Mouse (Mus musculus) myocyte (in vitro differentiated cells): Measurements from ENCODE around the gene Sebox. TPM values are rescaled to one million over a fixed set of nuclear protein-coding genes. Genes with fewer than 3 reads are reported as not detected.

Experiments used
- H3K27me3 ChIP-seq: one replicate; pipeline ENCODE4 v1.6.1; 2011; ENCODE audit not compliant: control insufficient read depth, insufficient read depth, insufficient read length
- H3K36me3 ChIP-seq: one replicate; pipeline ENCODE4 v1.6.1; 2011; ENCODE audit not compliant: control insufficient read depth, insufficient read depth
- H3K4me2 ChIP-seq: one replicate; pipeline ENCODE4 v1.6.1; 2011; ENCODE audit warnings: low read depth, control low read depth
- H3K4me3 ChIP-seq: one replicate; pipeline ENCODE4 v1.5.1; 2011; ENCODE audit warnings: mild to moderate bottlenecking, control low read depth, moderate library complexity
- H3K79me2 ChIP-seq: one replicate; pipeline ENCODE4 v1.6.1; 2011; ENCODE audit not compliant: control insufficient read depth, insufficient read depth
- H3ac ChIP-seq: one replicate; pipeline ENCODE4 v1.6.1; 2011; ENCODE audit not compliant: control insufficient read depth, insufficient read length
- CEBPB ChIP-seq: IDR thresholded peaks from 2 replicates; pipeline ENCODE4 v1.6.1; 2011; ENCODE audit warnings: mild to moderate bottlenecking, moderate library complexity; ENCODE audit not compliant: poor library complexity, insufficient read depth, severe bottlenecking
- E2F4 ChIP-seq: IDR thresholded peaks from one replicate; pipeline ENCODE4 v1.6.1; 2011; ENCODE audit warnings: mild to moderate bottlenecking, control low read depth, moderate library complexity; ENCODE audit not compliant: insufficient read depth
- MAX ChIP-seq: IDR thresholded peaks from one replicate; pipeline ENCODE4 v1.6.1; 2011; ENCODE audit warnings: low read depth, mild to moderate bottlenecking, control low read depth
- MYOD1 ChIP-seq, 3 experiments: IDR thresholded peaks; one replicate each; pipeline ENCODE4 v1.6.1; 2011; ENCODE audit warnings: control low read depth in 2 of 3, low read depth in 2 of 3, mild to moderate bottlenecking in 2 of 3, moderate library complexity in 1 of 3; ENCODE audit not compliant: insufficient read length in 2 of 3, control insufficient read depth in 1 of 3
- MYOG ChIP-seq, 3 experiments: IDR thresholded peaks; one replicate each; pipeline ENCODE4 v1.6.1; 2011; ENCODE audit warnings: control low read depth in 2 of 3, low read depth in 2 of 3, mild to moderate bottlenecking in 2 of 3; ENCODE audit not compliant: insufficient read length in 2 of 3, control insufficient read depth in 1 of 3, insufficient read depth in 1 of 3
- POLR2A ChIP-seq: IDR thresholded peaks from one replicate; pipeline ENCODE4 v1.6.1; 2011; ENCODE audit warnings: low read depth, mild to moderate bottlenecking, control low read depth, moderate library complexity; ENCODE audit not compliant: insufficient read length
- POLR2AphosphoS2 ChIP-seq: IDR thresholded peaks from one replicate; pipeline ENCODE4 v1.6.1; 2011; ENCODE audit warnings: low read depth, control low read depth; ENCODE audit not compliant: insufficient read length
- REST ChIP-seq: IDR thresholded peaks from one replicate; pipeline ENCODE4 v1.6.1; 2011; ENCODE audit warnings: mild to moderate bottlenecking, control low read depth, moderate library complexity; ENCODE audit not compliant: insufficient read depth, insufficient read length
- SRF ChIP-seq: IDR thresholded peaks from one replicate; pipeline ENCODE4 v1.6.1; 2011; ENCODE audit warnings: low read depth; ENCODE audit not compliant: control insufficient read depth, insufficient read length
- TCF12 ChIP-seq: IDR thresholded peaks from one replicate; pipeline ENCODE4 v1.6.1; 2011; ENCODE audit warnings: mild to moderate bottlenecking, control low read depth; ENCODE audit not compliant: poor library complexity, insufficient read depth, severe bottlenecking
- TCF3 ChIP-seq: IDR thresholded peaks from one replicate; pipeline ENCODE4 v1.6.1; 2011; ENCODE audit warnings: low read depth, control low read depth; ENCODE audit not compliant: insufficient read length
- USF1 ChIP-seq: IDR thresholded peaks from one replicate; pipeline ENCODE4 v1.6.1; 2011; ENCODE audit warnings: low read depth, mild to moderate bottlenecking, control low read depth, moderate library complexity
- polyA plus RNA-seq: library from polyadenylated mRNA; unstranded; fragments of >200 nt; fragmentation: generic; extraction: Trizol; gene quantifications from one replicate; pipeline ENCODE4 v1.2.1, GENCODE M21; 2012; ENCODE audit warnings: missing spikeins

The Sebox gene
- polyA plus RNA-seq, 1 experiment, result not detected

DNA sequence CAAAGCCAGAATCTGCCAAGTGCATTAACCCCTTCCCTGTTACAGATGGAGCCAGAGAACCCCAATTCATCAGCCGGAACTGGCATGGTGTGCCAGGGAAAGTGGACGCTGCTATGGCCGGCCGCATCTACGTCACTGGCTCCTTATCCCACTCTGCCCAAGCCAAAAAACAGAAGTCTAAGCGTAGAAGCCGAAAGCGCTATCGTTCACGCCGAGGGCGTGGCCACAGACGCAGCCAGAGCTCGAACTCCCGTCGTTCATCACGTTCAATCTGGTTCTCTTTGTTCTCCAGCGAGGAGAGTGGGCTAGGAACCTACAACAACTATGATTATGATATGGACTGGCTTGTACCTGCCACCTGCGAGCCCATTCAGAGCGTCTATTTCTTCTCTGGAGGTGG is 1.7 kb upstream of the Sebox start:
- Histone ChIP-seq H3K79me2 (no peaks in the 10 kb centered on the region), H3ac (no peak overlapping the region)
- TF ChIP-seq E2F4 (no peak), MYOD1 (IDR thresholded peaks at IDR 0.05; ENCODE audit: control insufficient read depth in 1 of 3, insufficient read length in 2 of 3, low read depth in 2 of 3) (no peak), MYOG (IDR thresholded peaks at IDR 0.05; ENCODE audit: control insufficient read depth in 1 of 3, insufficient read depth in 1 of 3, insufficient read length in 2 of 3, low read depth in 2 of 3) (no peak), REST (no peak), SRF (no peak), CEBPB (no peak), TCF12 (no peak), USF1 (no peak), POLR2A (no peak), TCF3 (no peak), POLR2AphosphoS2 (no peak), MAX (no peak)

DNA sequence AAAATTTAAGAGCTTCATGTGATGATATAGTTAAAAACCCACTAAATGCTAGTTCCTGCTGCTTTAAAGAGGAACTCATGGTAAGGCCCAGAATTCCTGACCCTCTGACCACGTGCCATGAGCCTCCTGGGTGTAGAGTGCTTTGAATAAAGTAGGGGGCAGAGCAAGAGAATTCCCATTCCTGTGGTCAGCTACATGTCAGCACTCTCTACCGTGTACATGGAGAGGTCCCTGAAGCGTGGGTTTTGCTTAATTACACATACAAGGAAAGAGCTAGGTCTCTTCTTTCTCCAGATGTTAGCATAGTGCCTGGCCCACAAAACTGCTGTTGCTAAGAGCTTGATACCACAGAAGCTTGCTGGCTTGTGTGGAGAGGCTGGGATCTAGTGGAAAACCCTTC is 2.2 kb downstream of the Sebox start:
- no peak overlapping the region for H3K4me2 ChIP-seq
- H3K4me3 ChIP-seq, result no peak overlapping the region
- TF ChIP-seq USF1, result no peak
- H3K79me2 ChIP-seq, result no peaks in the 10 kb centered on the region
- no peak overlapping the region for H3ac ChIP-seq
- peaks cover 16% of the 10 kb centered on the region for H3K27me3 ChIP-seq
- peaks cover 16% of the 10 kb centered on the region for H3K36me3 ChIP-seq

More for the DNA sequence above, 1.7 kb upstream of the Sebox start:
- Histone ChIP-seq H3K4me2 (no peak overlapping the region), H3K36me3 (no peaks in the 10 kb centered on the region), H3K4me3 (no peak overlapping the region), H3K27me3 (peaks cover 28% of the 10 kb centered on the region)

DNA sequence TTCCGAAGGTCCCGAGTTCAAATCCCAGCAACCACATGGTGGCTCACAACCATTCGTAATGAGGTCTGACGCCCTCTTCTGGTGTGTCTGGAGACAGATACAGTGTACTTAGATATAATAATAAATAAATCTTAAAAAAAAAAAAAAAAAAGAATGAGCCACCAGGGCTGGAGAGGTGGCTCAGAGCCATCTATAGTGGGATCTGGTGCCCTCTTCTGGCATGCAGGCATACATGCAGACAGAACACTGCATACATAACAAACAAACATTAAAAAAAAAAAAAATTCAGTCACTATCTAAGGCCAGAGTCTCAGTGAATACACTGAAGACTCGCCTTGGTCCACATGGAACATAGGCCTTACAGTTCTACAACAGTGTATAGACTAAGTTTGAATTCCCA is 5.9 kb downstream of the Sebox start:
- no peaks in the 10 kb centered on the region for H3K27me3 ChIP-seq
- H3K36me3 ChIP-seq, result peaks cover 17% of the 10 kb centered on the region
- peaks cover 29% of the 10 kb centered on the region for H3K79me2 ChIP-seq
- H3K4me3 ChIP-seq, result no peak overlapping the region
- H3ac ChIP-seq, result no peak overlapping the region
- TF ChIP-seq CEBPB (no peak), SRF (no peak), MYOD1 (IDR thresholded peaks at IDR 0.05; ENCODE audit: control insufficient read depth in 1 of 3, insufficient read length in 2 of 3, low read depth in 2 of 3) (no peak), MAX (no peak), TCF3 (no peak), POLR2A (no peak), USF1 (no peak), POLR2AphosphoS2 (no peak), E2F4 (no peak), MYOG (IDR thresholded peaks at IDR 0.05; ENCODE audit: control insufficient read depth in 1 of 3, insufficient read depth in 1 of 3, insufficient read length in 2 of 3, low read depth in 2 of 3) (no peak), REST (no peak), TCF12 (no peak)
- no peak overlapping the region for H3K4me2 ChIP-seq

DNA sequence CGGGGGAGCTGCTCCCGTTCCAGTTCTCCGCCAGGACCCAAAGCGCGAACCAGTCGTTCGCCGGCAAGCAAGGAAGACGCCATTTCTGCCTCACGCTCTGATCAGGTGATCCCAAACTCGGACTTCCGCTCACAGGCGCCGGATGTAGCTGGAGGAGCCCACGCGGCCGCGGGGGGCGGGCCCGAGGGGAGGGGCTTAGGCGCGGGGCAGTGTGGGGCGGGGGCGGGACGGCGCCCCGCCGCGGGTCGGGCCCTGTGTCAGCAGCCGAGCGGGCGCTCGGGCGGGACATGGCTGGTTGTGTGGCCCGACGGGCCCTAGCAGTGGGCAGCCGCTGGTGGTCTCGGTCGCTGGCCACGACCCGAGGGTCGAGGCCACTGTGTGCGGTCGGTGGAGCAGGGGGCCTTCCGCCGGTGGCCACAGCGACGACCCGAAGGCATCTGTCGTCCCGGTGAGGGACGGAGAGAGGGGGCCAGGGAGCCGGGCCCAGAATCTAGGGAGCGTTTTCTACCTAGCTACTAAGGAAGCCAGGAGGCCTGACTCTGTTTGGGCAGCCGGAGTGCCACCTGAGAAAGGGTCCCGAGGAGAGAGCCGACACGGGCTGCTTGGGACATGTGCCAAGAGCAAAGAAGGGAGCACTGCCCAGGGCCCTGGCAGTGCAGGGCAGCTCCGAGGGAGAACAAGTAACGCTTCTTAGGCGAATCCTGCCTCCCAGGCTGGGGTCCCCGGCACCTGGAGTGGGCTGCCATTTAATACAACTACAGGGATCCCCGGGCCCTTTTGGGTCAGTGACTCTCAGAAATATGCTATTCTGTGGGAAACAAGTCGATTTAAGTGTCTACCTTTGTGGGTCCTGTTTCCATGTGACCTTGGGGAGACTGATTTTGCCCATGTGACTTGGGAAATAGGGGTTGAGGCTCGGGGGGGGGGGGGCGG is 9.0 kb downstream of the Sebox start, which contains the start of the genes Tmem199 and Poldip2:
Gene Tmem199, minus strand, starts transcription at position 148 of the 933 bp plus-strand sequence.
Gene Poldip2, plus strand, starts transcription at position 169 of the 933 bp plus-strand sequence.
- H3K4me2 ChIP-seq, result peak within 1 kb of the TSS; percentile 85
- H3K27me3 ChIP-seq, result no peaks in the 10 kb centered on the region
- H3ac ChIP-seq, result peak within 1 kb of the TSS; percentile 93
- H3K36me3 ChIP-seq, result peaks cover 24% of the 10 kb centered on the region
- peaks cover 29% of the 10 kb centered on the region for H3K79me2 ChIP-seq
- TF ChIP-seq E2F4, result peak; percentile 17
- no peak for TF ChIP-seq MAX
- peak in 1 of 3 experiments; percentile 6 for TF ChIP-seq MYOD1 (IDR thresholded peaks at IDR 0.05; ENCODE audit: control insufficient read depth in 1 of 3, insufficient read length in 2 of 3, low read depth in 2 of 3)
- TF ChIP-seq POLR2A, result peak; percentile 97
- peak; percentile 29 for TF ChIP-seq SRF
- TF ChIP-seq CEBPB, result no peak
- no peak for TF ChIP-seq MYOG (IDR thresholded peaks at IDR 0.05; ENCODE audit: control insufficient read depth in 1 of 3, insufficient read depth in 1 of 3, insufficient read length in 2 of 3, low read depth in 2 of 3)
- TF ChIP-seq POLR2AphosphoS2, result peak; percentile 88
- peak; percentile 93 for TF ChIP-seq USF1
- no peak for TF ChIP-seq REST
- H3K4me3 ChIP-seq, result peak within 1 kb of the TSS; percentile 92
